Mouse (Mus musculus) midbrain, embryonic 15.5 days (tissue): ENCODE results near the gene Tmem165. TPM values are rescaled to one million over a fixed set of nuclear protein-coding genes. Genes with fewer than 3 reads are reported as not detected.

ENCODE experiments used
- ATAC-seq: fragments of 200-750 bp; cut with Nextera tagmentation; replicated peaks from 2 replicates; pipeline ENCODE4 v1.8.0; 2017; ENCODE audit warnings: moderate TSS enrichment
- H3K27ac ChIP-seq: fragments of 300-500 bp; sonication (generic); 2 replicates; pipeline ENCODE4 v1.5.1; 2015; ENCODE audit warnings: mild to moderate bottlenecking, inconsistent platforms
- H3K27me3 ChIP-seq: fragments of 300-500 bp; sonication (generic); replicated peaks from 2 replicates; pipeline ENCODE4 v1.6.1; 2015; ENCODE audit warnings: inconsistent platforms
- H3K36me3 ChIP-seq: fragments of 300-500 bp; sonication (generic); replicated peaks from 2 replicates; pipeline ENCODE4 v1.6.1; 2015; ENCODE audit warnings: inconsistent platforms
- H3K4me1 ChIP-seq: fragments of 300-500 bp; sonication (generic); 2 replicates; pipeline ENCODE4 v1.6.1; 2015; ENCODE audit warnings: inconsistent platforms
- H3K4me2 ChIP-seq: fragments of 300-500 bp; sonication (generic); 2 replicates; pipeline ENCODE4 v1.6.1; 2015; ENCODE audit warnings: inconsistent platforms, mild to moderate bottlenecking, moderate library complexity
- H3K4me3 ChIP-seq: fragments of 300-500 bp; sonication (generic); 2 replicates; pipeline ENCODE4 v1.5.1; 2015; ENCODE audit warnings: mild to moderate bottlenecking, inconsistent platforms
- H3K9ac ChIP-seq: fragments of 300-500 bp; sonication (generic); 2 replicates; pipeline ENCODE4 v1.6.1; 2015; ENCODE audit warnings: mild to moderate bottlenecking, inconsistent platforms
- H3K9me3 ChIP-seq: fragments of 300-500 bp; sonication (generic); 2 replicates; pipeline ENCODE4 v1.6.1; 2016; ENCODE audit warnings: inconsistent platforms
- WGBS: fragments of 180-500 bp; shearing (Covaris S2); methylation state at CpG from one replicate; pipeline ENCODE4 v1.1.7; 2015; ENCODE audit warnings: mixed read lengths; 5-methylcytosine and 5-hydroxymethylcytosine counted together
- polyA plus RNA-seq: library from polyadenylated mRNA; unstranded; fragments of >200 nt; fragmentation: Nextera tagmentation; extraction: Ambion mirVana; gene quantifications from 2 replicates; pipeline ENCODE4 v1.2.1, GENCODE M21; 2015

Gene Tmem165
- polyA plus RNA-seq = 42.2 and 43.0 TPM in 2 replicates

DNA sequence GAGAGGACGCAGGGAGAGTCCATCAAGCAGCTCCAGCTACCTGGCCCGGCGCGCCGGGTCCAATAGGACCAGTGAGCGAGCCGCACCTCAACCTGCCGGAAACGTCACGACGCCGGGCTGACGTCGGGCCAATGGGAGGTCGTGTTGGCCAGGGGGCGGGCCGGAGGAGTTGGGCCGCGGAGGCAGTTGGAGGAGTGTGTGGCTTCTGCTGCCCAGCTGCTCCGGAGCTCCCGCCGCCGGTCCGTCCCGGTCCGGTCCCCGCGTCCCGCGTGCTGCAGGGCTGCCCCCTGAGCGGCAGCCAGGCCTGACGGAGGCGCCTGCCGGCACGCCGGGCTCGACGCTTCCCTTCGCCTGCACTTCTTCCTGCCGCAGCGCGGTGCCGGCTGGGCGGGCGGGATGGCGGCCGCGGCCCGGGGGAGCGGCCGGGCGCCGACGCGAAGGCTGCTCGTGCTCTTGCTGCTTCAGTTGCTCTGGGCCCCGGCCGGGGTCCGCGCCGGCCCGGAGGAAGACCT, at the start of gene Tmem165:
TSS of gene Tmem165 (plus strand) at position 131 of the 512 bp plus-strand sequence.
- no peaks in the 10 kb centered on the region for H3K9me3 ChIP-seq
- peak within 1 kb of the TSS; percentile 84 for H3K9ac ChIP-seq
- no peaks in the 10 kb centered on the region for H3K36me3 ChIP-seq
- peak within 1 kb of the TSS; percentile 75 for H3K4me2 ChIP-seq
- no peaks in the 10 kb centered on the region for H3K27me3 ChIP-seq
- peak; percentile 99 for ATAC-seq
- H3K4me3 ChIP-seq = peak within 1 kb of the TSS; percentile 90
- under 1% methylated on average over 52 of the region's 62 CpGs for WGBS
- peak within 1 kb of the TSS; percentile 93 for H3K27ac ChIP-seq
- peaks cover 26% of the 10 kb centered on the region for H3K4me1 ChIP-seq

DNA sequence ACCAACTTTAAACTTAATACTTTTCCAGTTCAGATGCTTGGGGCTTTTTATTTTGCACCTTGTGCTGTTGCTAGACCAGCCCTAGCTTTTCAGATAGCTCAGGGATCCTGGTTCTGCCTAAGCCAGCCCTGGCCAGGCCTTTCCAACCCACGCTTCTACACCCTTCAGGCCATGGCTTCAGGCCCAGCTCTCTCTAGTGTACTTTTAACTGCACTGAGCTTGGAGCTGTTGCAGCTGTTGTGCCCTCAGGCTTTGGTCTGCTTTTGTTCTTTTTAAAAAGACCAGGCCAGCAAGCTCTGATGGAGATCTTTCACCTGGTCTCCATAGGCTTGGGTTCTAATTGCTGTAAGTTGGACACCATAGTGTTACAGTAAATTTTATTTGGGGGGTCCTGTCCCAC, 48.0 kb upstream of the Tmem165 start:
- Histone ChIP-seq H3K4me1 (peaks cover 11% of the 10 kb centered on the region), H3K9ac (no peak overlapping the region), H3K36me3 (no peaks in the 10 kb centered on the region), H3K27me3 (no peaks in the 10 kb centered on the region), H3K4me2 (no peak overlapping the region), H3K27ac (no peak overlapping the region), H3K9me3 (no peaks in the 10 kb centered on the region), H3K4me3 (no peak overlapping the region)
- no peak for ATAC-seq
- 79% methylated on average over 1 of the region's 1 CpGs for WGBS

DNA sequence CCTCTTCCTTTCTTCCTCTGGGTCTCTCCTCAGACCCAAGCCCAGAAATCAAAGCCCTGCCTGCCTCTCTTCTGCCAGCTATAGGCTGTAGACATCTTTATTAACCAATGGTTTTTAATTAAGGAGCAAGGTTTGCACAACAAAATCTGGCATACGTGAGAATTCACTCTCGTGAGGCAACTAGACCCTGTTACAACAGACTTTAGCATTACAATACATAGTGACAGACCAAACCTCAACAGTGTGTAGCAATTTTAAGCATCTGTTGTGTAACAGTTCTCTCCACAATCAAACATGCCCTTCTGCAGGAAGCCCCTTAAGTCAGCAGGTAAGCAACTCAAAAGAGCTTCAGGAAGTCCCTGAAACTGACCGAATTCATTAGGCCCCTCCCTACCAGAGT, 47.4 kb upstream of the Tmem165 start:
- ATAC-seq = no peak
- Histone ChIP-seq H3K27me3 (no peaks in the 10 kb centered on the region), H3K4me3 (no peak overlapping the region)

DNA sequence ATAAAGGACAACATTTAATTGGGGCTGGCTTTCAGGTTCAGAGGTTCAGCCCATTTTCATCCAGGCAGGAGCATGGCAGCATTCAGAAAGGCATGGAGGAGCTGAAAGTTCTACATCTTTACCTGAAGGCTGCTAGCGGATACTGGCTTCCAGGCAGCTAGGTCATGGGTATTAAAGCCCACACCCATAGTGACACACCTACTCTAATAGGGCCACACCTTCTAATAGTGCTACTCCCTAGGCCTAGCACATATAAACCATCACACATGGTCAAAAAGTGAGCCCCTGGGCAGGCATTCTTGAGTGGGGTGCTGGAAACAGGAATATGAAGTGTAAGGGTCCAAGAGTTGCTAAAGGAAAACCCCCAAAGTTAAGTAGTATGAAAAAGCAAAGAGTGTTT, 46.1 kb upstream of the Tmem165 start:
- 95% methylated on average over 1 of the region's 1 CpGs for WGBS
- no peaks in the 10 kb centered on the region for H3K36me3 ChIP-seq
- H3K4me1 ChIP-seq = peaks cover 13% of the 10 kb centered on the region
- no peak for ATAC-seq
- no peak overlapping the region for H3K4me2 ChIP-seq
- H3K27me3 ChIP-seq = no peaks in the 10 kb centered on the region
- no peak overlapping the region for H3K9ac ChIP-seq
- no peak overlapping the region for H3K27ac ChIP-seq
- no peak overlapping the region for H3K4me3 ChIP-seq
- no peaks in the 10 kb centered on the region for H3K9me3 ChIP-seq

More for the DNA sequence above, 47.4 kb upstream of the Tmem165 start:
- H3K4me2 ChIP-seq = no peak overlapping the region
- H3K27ac ChIP-seq = no peak overlapping the region
- H3K36me3 ChIP-seq = no peaks in the 10 kb centered on the region
- WGBS = 89% methylated on average over 3 of the region's 3 CpGs
- no peak overlapping the region for H3K9ac ChIP-seq
- H3K4me1 ChIP-seq = peaks cover 13% of the 10 kb centered on the region
- H3K9me3 ChIP-seq = no peaks in the 10 kb centered on the region

DNA sequence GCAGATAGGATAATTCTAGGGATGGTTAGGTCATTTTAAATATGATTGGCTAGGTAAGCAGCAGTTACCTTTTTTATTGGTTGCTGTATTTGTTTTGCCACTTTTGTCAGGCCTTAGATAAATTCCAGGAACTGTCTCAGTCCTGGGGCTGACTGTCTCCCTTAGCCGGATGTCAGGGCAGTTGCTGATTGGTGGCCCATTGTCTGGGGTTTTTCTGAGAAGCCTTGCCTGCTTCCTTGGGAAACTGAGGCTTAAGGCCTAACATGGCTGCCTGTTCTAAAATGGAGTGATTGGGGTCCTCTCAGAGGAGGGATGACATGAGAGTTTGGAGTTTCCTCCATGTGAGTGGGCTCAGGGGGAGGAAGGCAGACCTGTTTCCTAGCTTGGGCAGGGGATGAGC, 45.6 kb upstream of the Tmem165 start:
- no peak overlapping the region for H3K9ac ChIP-seq
- H3K36me3 ChIP-seq = no peaks in the 10 kb centered on the region
- H3K4me3 ChIP-seq = no peak overlapping the region
- H3K9me3 ChIP-seq = no peaks in the 10 kb centered on the region
- H3K4me2 ChIP-seq = no peak overlapping the region
- H3K4me1 ChIP-seq = peaks cover 13% of the 10 kb centered on the region
- no peaks in the 10 kb centered on the region for H3K27me3 ChIP-seq
- H3K27ac ChIP-seq = no peak overlapping the region
- no peak for ATAC-seq
- WGBS = 48% methylated on average over 1 of the region's 1 CpGs

DNA sequence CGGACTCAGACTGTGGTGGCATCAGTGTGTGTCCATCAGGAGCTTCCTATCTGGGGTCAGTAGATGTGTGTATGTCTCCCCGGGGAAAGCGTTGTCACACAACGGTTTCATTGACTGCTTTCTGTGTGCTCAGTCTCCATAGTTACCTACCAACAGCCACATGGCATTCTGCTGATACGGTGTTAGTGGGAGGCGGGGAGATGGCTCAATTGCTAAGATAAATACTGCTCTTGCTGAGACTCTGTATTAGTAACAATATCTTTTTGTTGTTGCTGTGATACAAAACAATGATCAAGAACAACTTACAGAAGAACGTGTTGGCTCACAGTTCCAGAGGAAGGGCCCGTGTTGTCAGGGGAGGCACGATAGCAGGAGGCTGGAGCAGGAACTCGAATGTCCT, 45.2 kb upstream of the Tmem165 start:
- H3K4me2 ChIP-seq = no peak overlapping the region
- no peak overlapping the region for H3K27ac ChIP-seq
- no peak overlapping the region for H3K9ac ChIP-seq
- no peak for ATAC-seq
- H3K9me3 ChIP-seq = no peaks in the 10 kb centered on the region
- H3K4me1 ChIP-seq = peaks cover 13% of the 10 kb centered on the region
- H3K4me3 ChIP-seq = no peak overlapping the region
- H3K27me3 ChIP-seq = no peaks in the 10 kb centered on the region
- WGBS = 19% methylated on average over 10 of the region's 10 CpGs
- no peaks in the 10 kb centered on the region for H3K36me3 ChIP-seq

DNA sequence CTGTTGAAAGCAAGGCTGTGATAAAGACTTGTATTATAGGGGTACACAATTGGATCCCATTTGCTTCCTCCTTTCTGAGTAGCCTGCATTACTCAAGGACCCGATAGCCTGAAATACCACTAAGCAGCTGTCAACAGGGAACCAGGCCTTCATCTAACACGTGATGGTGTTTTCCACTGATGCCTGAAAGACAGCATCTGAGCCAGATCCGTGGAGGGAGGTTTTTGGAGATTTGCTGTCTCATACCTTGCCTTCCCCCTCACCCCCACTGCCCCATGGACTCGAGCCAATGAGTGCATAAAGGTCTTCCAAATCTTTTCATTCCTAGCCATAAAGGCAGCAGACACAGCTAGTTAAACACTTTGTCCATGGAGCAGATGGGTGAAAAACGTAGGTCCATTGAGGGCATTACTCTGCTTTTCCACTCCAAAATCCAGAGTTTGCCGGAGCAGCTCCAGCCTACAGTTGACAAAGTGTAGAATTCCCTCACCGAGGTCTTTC, 44.5 kb upstream of the Tmem165 start:
- Histone ChIP-seq H3K4me2 (peak overlapping the region; percentile 92), H3K27me3 (no peaks in the 10 kb centered on the region), H3K36me3 (no peaks in the 10 kb centered on the region), H3K4me3 (0 out of 2 replicates have a peak overlapping the region, but pooled peaks have one; percentile 93), H3K4me1 (peaks cover 13% of the 10 kb centered on the region), H3K9me3 (no peaks in the 10 kb centered on the region), H3K27ac (no peak overlapping the region), H3K9ac (no peak overlapping the region)
- ATAC-seq = no peak
- 34% methylated on average over 7 of the region's 7 CpGs for WGBS

DNA sequence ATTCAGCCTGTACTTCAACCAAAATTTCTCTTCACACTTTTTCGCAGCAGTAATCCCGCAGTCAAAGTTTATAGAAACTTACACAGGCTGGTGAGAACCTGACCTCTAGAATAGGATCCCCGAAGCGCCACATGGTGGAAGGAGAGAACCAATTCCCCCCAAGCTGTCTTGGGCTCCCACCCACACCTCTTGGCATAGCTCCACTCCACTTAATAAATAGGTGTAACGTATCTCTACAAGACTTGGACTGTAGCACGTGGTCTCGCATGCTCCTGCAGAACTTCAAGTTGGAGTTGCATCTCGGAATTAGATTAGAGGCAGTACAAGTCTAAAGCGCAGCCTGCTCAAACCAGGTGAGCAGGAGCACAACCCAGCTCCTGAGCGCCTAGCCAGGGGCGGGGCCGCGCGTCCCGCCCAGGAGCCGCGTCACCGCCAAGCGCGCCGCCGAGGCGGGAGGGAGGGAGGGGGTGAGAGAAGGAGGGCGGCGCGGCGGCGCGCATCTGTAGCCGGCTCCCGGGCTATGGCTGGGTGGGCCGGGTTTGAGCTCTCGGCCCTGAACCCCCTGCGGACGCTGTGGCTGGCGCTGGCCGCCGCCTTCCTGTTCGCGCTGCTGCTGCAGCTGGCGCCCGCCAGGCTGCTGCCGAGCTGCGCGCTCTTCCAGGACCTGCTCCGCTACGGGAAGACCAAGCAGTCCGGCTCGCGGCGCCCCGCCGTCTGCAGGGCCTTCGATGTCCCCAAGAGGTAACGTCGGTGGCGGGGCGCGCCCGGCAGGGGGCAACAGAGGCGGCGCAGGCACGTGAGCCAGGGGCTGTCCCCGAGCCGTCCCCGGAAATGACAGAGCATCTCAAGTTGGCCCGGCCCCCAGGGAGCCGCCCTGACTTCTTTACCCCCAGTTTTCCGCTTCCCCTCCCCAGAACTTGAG, 43.6 kb upstream of the Tmem165 start, which contains the start of gene Srd5a3:
TSS of gene Srd5a3 (plus strand) at position 464 of the 922 bp plus-strand sequence.
- Histone ChIP-seq H3K36me3 (no peaks in the 10 kb centered on the region), H3K27me3 (no peaks in the 10 kb centered on the region), H3K9ac (peak within 1 kb of the TSS; percentile 94), H3K9me3 (no peaks in the 10 kb centered on the region), H3K4me3 (peak within 1 kb of the TSS; percentile 93), H3K4me2 (peak within 1 kb of the TSS; percentile 92), H3K27ac (peak within 1 kb of the TSS; percentile 93), H3K4me1 (peaks cover 13% of the 10 kb centered on the region)
- ATAC-seq = peak; percentile 96
- WGBS = 2% methylated on average over 66 of the region's 69 CpGs

DNA sequence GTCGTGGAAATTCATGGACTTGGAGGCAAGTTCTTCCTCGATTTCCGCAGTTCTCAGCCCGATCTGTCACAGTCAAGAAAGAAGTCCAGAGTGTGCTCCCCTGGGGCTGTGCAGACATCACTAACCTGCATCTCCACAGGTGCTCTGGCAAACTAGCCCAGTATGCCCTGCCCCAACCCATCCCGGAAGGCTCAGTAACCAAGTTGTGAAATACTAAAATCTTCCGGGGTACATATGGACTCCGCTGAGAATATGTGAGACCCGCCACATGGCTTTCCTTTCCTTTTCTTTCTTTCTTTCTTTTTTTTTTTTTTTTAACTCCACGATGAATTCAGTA, 43.0 kb upstream of the Tmem165 start:
- peak overlapping the region; percentile 93 for H3K4me3 ChIP-seq
- WGBS = 8% methylated on average over 9 of the region's 9 CpGs
- H3K4me2 ChIP-seq = peak overlapping the region; percentile 92
- no peaks in the 10 kb centered on the region for H3K27me3 ChIP-seq
- ATAC-seq = peak; percentile 62
- H3K36me3 ChIP-seq = no peaks in the 10 kb centered on the region
- no peaks in the 10 kb centered on the region for H3K9me3 ChIP-seq
- H3K9ac ChIP-seq = peak overlapping the region; percentile 94
- H3K4me1 ChIP-seq = peaks cover 13% of the 10 kb centered on the region
- H3K27ac ChIP-seq = peak overlapping the region; percentile 93

DNA sequence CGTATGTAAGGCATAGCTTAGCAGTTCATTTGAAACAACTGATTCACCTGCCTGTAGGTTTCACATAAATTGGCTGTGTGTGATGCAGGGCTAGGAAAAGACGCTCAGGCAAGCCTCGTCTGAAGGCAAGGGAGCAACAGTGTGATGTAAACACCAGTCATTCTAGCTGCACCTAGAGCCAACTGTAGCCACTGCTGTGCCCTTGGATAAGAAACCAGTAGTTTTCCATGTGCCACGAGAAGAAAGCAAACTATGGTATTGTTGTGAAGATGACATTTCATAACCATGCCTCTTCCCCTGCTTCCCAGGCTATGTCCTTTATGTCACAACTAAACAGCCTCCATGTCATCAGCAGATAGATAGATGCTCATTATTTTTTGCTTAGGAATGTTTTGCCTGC, 40.3 kb upstream of the Tmem165 start:
- H3K4me2 ChIP-seq = no peak overlapping the region
- H3K27me3 ChIP-seq = no peaks in the 10 kb centered on the region
- no peaks in the 10 kb centered on the region for H3K9me3 ChIP-seq
- WGBS = 95% methylated on average over 4 of the region's 4 CpGs
- no peak overlapping the region for H3K9ac ChIP-seq
- H3K27ac ChIP-seq = no peak overlapping the region
- ATAC-seq = no peak
- H3K36me3 ChIP-seq = no peaks in the 10 kb centered on the region
- no peak overlapping the region for H3K4me3 ChIP-seq
- H3K4me1 ChIP-seq = peaks cover 12% of the 10 kb centered on the region

DNA sequence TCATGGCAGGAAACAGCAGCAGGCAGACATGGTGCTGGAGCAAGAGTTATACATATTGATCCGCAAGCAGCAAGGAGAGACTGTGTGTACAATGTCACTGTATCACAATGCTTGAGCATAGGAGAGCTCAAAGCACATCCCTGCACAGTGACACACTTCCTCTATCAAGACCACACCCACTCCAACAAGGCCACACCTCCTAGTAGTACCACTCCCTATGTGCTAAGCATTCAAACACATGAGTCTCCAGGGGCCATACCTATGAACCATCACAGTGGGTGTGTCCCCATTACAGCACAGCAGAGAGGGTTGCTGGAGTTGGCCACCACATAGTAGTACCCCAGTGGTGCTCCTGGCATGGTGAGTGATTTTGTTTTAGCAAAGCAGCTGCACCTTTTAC, 37.3 kb upstream of the Tmem165 start:
- Histone ChIP-seq H3K9ac (no peak overlapping the region), H3K27ac (no peak overlapping the region), H3K4me1 (no peaks in the 10 kb centered on the region), H3K4me3 (no peak overlapping the region), H3K9me3 (no peaks in the 10 kb centered on the region), H3K27me3 (no peaks in the 10 kb centered on the region), H3K36me3 (peaks cover 6% of the 10 kb centered on the region; the same call in 1 of the 2 replicates), H3K4me2 (no peak overlapping the region)
- no peak for ATAC-seq
- WGBS = 100% methylated on average over 1 of the region's 1 CpGs

DNA sequence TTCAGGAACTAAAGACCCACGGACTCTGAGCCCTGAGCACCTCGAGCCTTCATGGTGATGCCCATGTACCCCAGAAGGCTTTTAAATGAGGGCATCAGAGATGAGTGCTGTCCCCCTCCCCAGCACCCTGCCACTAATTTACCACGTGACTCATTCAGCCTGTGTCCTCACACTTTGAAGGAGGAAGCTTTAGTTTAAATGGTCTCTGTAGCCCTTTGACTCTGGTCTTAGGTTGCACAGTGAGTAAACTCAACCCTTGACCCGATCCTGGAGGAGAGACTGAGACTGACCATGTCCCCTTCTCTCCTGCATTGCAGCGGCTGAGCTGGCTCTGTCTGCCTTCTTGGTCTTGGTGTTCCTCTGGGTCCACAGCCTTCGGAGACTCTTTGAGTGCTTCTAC, 34.2 kb upstream of the Tmem165 start:
- no peak overlapping the region for H3K9ac ChIP-seq
- H3K4me3 ChIP-seq = no peak overlapping the region
- no peaks in the 10 kb centered on the region for H3K27me3 ChIP-seq
- H3K27ac ChIP-seq = no peak overlapping the region
- H3K36me3 ChIP-seq = peaks cover 6% of the 10 kb centered on the region; the same call in 1 of the 2 replicates
- ATAC-seq = no peak
- H3K9me3 ChIP-seq = no peaks in the 10 kb centered on the region
- 94% methylated on average over 6 of the region's 6 CpGs for WGBS
- H3K4me1 ChIP-seq = no peaks in the 10 kb centered on the region
- H3K4me2 ChIP-seq = no peak overlapping the region
